Mouse (Mus musculus) E14TG2a.4 (cell line): ENCODE results near the gene Tent5c.

Experiments used
- CTCF ChIP-seq: conservative IDR thresholded peaks from 2 replicates; pipeline ENCODE4 v1.5.1; 2014; ENCODE audit warnings: low read length
- NANOG ChIP-seq: IDR thresholded peaks from 2 replicates; pipeline ENCODE4 v1.6.1; 2014; ENCODE audit warnings: borderline replicate concordance, low read length, mixed read lengths
- POU5F1 ChIP-seq: IDR thresholded peaks from 2 replicates; pipeline ENCODE4 v1.6.1; 2014; ENCODE audit warnings: low read length, borderline replicate concordance

- TF ChIP-seq POU5F1 (peak; percentile 98), CTCF (no peak), NANOG (no peak)
These were observed 32.5 kb upstream of the Tent5c start for GRCm38 (mm10) chr3:100521626-100522025.
